Mouse (Mus musculus) intestine, postnatal 0 days (tissue): ENCODE results near the gene Ksr2. TPM values are rescaled to one million over a fixed set of nuclear protein-coding genes. Genes with fewer than 3 reads are reported as not detected.
A peak's percentile ranks its signal among the peaks of the same experiment; 100 is the strongest.

Source experiments
- ATAC-seq: fragments of 200-750 bp; cut with Nextera tagmentation; 2 replicates; pipeline ENCODE4 v1.8.0; 2017; ENCODE audit warnings: mild to moderate bottlenecking, moderate TSS enrichment, moderate library complexity
- H3K27ac ChIP-seq: fragments of 300-500 bp; sonication (generic); 2 replicates; pipeline ENCODE4 v1.5.1; 2014; ENCODE audit warnings: mild to moderate bottlenecking, low read depth, low read length, moderate library complexity
- H3K27me3 ChIP-seq: fragments of 300-500 bp; sonication (generic); replicated peaks from 2 replicates; pipeline ENCODE4 v1.6.1; 2014; ENCODE audit warnings: low read length, mixed read lengths; ENCODE audit not compliant: control insufficient read depth, insufficient read depth
- H3K36me3 ChIP-seq: fragments of 300-500 bp; sonication (generic); 2 replicates; pipeline ENCODE4 v1.6.1; 2014; ENCODE audit warnings: mild to moderate bottlenecking, moderate library complexity; ENCODE audit not compliant: control insufficient read depth, insufficient read depth
- H3K4me1 ChIP-seq: fragments of 300-500 bp; sonication (generic); replicated peaks from 2 replicates; pipeline ENCODE4 v1.6.1; 2014; ENCODE audit warnings: antibody characterized with exemption, low read length, mixed read lengths; ENCODE audit not compliant: control insufficient read depth, insufficient read depth
- H3K4me2 ChIP-seq: fragments of 300-500 bp; sonication (generic); replicated peaks from 2 replicates; pipeline ENCODE4 v1.6.1; 2014; ENCODE audit warnings: low read depth, mild to moderate bottlenecking, moderate library complexity
- H3K4me3 ChIP-seq: fragments of 300-500 bp; sonication (generic); 2 replicates; pipeline ENCODE4 v1.5.1; 2014; ENCODE audit warnings: low read depth, low read length
- H3K9ac ChIP-seq: fragments of 300-500 bp; sonication (generic); 2 replicates; pipeline ENCODE4 v1.6.1; 2014; ENCODE audit warnings: mild to moderate bottlenecking, low read depth, low read length
- H3K9me3 ChIP-seq: fragments of 300-500 bp; sonication (generic); 2 replicates; pipeline ENCODE4 v1.6.1; 2016; ENCODE audit warnings: mixed run types; ENCODE audit not compliant: control insufficient read depth
- CTCF ChIP-seq: sonication (generic); IDR thresholded peaks from 2 replicates; pipeline ENCODE4 v1.5.1; 2016; ENCODE audit warnings: low read depth, mild to moderate bottlenecking, control low read depth, antibody characterized with exemption, moderate library complexity
- WGBS: fragments of 180-500 bp; shearing (Covaris S2); extraction: QIAGEN DNeasy Blood & Tissue Kit; methylation state at CpG from one replicate; pipeline ENCODE4 v1.1.7; 2014; 5-methylcytosine and 5-hydroxymethylcytosine counted together
- polyA plus RNA-seq: library from polyadenylated mRNA; unstranded; fragments of >200 nt; fragmentation: Nextera tagmentation; extraction: Ambion mirVana; gene quantifications from 2 replicates; pipeline ENCODE4 v1.2.1, GENCODE M21; 2015

Ksr2 gene
- polyA plus RNA-seq, 1 experiment from 2014 or later, result 0.12 TPM

DNA sequence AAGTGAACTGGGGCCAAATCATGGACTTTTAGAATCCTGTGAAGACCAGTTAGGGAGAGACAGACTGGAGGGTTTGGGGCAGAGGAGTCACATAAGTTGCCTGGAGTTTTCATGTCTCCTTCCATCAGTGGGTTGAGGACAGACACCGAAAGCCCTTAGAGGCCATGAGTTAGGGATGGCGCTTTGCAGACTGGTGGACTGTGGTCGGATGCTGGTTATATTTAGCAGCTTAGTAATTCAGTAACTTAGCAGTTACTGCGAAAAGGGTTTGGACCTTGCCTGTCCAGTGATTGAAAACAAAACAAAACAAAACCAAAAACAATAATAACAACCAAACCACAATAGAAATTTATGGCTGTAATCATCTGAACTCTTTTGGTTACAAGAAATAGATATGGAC, 29.3 kb downstream of the Ksr2 start:
- H3K9ac ChIP-seq, result no peak overlapping the region
- no peak overlapping the region for H3K4me2 ChIP-seq
- no peak overlapping the region for H3K27ac ChIP-seq
- H3K4me1 ChIP-seq, result no peaks in the 10 kb centered on the region
- no peak for ATAC-seq
- no peaks in the 10 kb centered on the region for H3K27me3 ChIP-seq
- no peak overlapping the region for H3K4me3 ChIP-seq
- no peaks in the 10 kb centered on the region for H3K36me3 ChIP-seq
- no peak for TF ChIP-seq CTCF
- H3K9me3 ChIP-seq, result no peaks in the 10 kb centered on the region
- 89% methylated on average over 4 of the region's 4 CpGs for WGBS

DNA sequence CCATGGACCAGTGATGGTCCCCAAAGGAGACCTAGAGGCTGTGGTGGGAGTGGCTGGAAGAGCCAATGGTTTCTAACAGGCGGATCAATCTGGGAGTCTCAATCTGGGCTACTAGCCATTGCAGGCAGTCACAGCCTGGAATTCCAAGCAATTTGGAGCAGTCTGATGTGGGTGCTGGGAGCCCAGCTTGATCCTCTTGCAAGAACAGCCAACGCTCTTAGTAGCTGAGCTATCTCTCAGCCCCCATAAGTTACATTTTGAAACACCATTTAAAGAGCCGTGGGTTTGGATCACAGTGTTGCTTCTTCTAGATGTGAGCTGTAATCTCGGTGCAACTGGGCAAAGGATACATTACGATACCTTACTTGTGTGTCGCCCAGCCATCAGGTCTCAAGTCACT, 30.1 kb downstream of the Ksr2 start:
- WGBS, result 95% methylated on average over 6 of the region's 6 CpGs
- no peak overlapping the region for H3K4me3 ChIP-seq

DNA sequence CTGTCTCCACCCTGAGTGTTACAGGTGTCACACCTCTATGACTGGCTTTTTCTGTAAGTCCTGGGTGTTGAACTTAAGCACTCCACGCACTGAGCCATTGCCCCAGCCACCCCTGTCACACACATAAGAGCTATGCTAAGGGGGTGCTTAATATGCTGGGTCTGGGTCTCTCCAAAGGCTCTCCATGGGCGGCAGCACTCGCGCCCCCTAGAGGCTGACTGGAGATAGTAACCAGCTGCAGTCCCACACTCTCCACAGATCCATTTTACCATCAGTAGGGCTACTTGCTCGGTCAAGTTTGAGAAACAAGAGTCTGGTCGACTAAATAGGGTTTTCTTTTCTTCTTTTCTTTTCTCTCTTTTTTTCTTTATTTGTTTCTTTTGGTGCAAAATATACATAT, 33.9 kb downstream of the Ksr2 start:
- H3K4me1 ChIP-seq, result no peaks in the 10 kb centered on the region
- TF ChIP-seq CTCF, result peak; percentile 45
- no peaks in the 10 kb centered on the region for H3K36me3 ChIP-seq
- no peak overlapping the region for H3K9ac ChIP-seq
- 45% methylated on average over 6 of the region's 6 CpGs for WGBS
- no peaks in the 10 kb centered on the region for H3K9me3 ChIP-seq
- ATAC-seq, result no peak
- no peak overlapping the region for H3K4me2 ChIP-seq
- H3K27ac ChIP-seq, result no peak overlapping the region
- no peaks in the 10 kb centered on the region for H3K27me3 ChIP-seq
- no peak overlapping the region for H3K4me3 ChIP-seq

More for the DNA sequence above, 30.1 kb downstream of the Ksr2 start:
- no peaks in the 10 kb centered on the region for H3K27me3 ChIP-seq
- no peak overlapping the region for H3K4me2 ChIP-seq
- H3K36me3 ChIP-seq, result no peaks in the 10 kb centered on the region
- no peak overlapping the region for H3K27ac ChIP-seq
- no peak for ATAC-seq
- TF ChIP-seq CTCF, result no peak
- no peaks in the 10 kb centered on the region for H3K4me1 ChIP-seq
- no peaks in the 10 kb centered on the region for H3K9me3 ChIP-seq
- H3K9ac ChIP-seq, result no peak overlapping the region

DNA sequence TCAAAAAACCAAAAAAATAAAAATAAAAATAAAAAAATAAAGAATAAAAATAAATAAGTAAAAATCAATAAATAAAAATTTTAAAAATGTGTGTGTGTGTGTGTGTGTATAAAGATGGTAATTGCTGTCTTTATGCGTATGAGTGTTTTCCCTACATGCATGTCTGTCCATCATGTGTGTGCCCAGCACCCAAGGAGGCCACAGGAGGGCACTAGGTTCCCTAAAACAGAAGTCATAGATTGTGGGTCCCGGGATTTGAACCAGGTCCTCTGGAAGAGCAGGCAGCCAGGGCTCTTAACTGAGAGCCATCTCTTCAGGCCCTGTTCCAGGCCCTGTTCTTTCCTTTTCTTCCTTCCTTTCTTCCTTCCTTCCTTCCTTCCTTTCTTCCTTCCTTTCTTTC, 38.2 kb downstream of the Ksr2 start:
- no peak for ATAC-seq
- no peaks in the 10 kb centered on the region for H3K36me3 ChIP-seq
- no peak overlapping the region for H3K9ac ChIP-seq
- no peaks in the 10 kb centered on the region for H3K27me3 ChIP-seq
- TF ChIP-seq CTCF, result no peak
- H3K9me3 ChIP-seq, result no peaks in the 10 kb centered on the region
- no peak overlapping the region for H3K4me2 ChIP-seq
- no peak overlapping the region for H3K27ac ChIP-seq
- no peaks in the 10 kb centered on the region for H3K4me1 ChIP-seq
- 93% methylated on average over 2 of the region's 2 CpGs for WGBS
- H3K4me3 ChIP-seq, result no peak overlapping the region

DNA sequence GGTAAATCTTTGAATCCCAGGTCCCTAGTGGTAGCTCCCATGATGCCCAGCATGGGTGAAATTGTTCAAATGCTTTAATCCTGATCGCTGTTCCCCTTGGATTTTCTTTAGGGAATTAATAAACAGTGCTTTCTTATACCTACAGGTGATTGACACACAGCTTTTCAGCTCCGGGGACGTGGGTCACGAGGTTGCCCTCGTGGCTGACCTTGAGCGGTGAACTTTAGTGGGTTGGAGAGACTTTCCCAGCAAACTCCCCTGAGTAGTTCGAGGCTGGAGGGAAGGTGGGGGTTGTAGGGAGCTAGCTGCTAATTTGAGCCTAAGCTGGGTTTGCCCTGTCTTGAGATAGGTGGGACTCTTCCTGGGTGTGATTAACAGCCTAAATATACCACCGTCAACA, 41.7 kb downstream of the Ksr2 start:
- no peak overlapping the region for H3K4me2 ChIP-seq
- ATAC-seq, result no peak
- 82% methylated on average over 8 of the region's 8 CpGs for WGBS
- no peaks in the 10 kb centered on the region for H3K36me3 ChIP-seq
- H3K9ac ChIP-seq, result no peak overlapping the region
- no peak for TF ChIP-seq CTCF
- no peak overlapping the region for H3K4me3 ChIP-seq
- no peaks in the 10 kb centered on the region for H3K4me1 ChIP-seq
- no peaks in the 10 kb centered on the region for H3K27me3 ChIP-seq
- no peak overlapping the region for H3K27ac ChIP-seq
- no peaks in the 10 kb centered on the region for H3K9me3 ChIP-seq

DNA sequence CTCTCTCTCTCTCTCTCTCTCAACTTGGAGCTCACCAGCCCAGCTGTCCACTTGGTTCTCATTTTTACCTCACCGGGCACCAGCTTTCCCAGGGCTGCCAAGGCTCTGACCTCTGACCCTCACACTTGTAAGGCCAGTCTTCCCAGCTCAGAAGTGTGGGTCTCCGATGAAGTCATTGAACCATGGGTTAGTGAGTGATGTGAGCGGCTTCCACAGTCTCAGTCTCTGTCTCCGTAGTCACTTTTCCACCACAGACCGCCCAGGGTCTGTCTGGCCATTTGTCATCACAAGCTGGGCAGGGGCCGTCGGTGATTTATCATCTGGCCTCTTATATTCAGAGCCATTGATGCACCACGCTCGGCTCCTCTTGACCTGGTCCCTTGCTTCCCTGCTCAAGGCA, 43.3 kb downstream of the Ksr2 start:
- Histone ChIP-seq H3K36me3 (no peaks in the 10 kb centered on the region), H3K4me1 (no peaks in the 10 kb centered on the region), H3K27ac (no peak overlapping the region), H3K27me3 (no peaks in the 10 kb centered on the region), H3K9me3 (no peaks in the 10 kb centered on the region), H3K9ac (no peak overlapping the region), H3K4me2 (no peak overlapping the region), H3K4me3 (no peak overlapping the region)
- no peak for ATAC-seq
- 71% methylated on average over 9 of the region's 9 CpGs for WGBS
- TF ChIP-seq CTCF, result no peak

DNA sequence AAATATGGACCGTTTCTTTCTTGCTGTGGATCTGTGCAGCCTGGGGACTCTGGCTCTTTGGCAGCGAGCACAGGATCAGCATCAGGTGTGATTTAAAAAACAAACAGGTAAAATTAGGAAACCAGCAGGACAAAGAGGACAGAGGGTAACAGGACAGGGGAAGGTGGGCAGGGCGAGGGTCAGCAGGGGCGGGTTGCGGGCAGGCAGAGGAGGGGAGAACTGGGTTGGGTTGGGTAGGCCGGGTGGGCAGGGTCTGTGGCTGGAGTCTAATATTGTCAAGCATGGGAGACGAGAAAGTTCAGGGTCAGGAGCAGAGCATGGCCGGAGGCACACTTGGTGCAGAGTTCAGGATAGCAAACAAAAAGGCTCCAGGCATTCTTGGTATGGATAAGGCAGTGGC, 43.8 kb downstream of the Ksr2 start:
- H3K4me2 ChIP-seq, result no peak overlapping the region
- WGBS, result 62% methylated on average over 8 of the region's 8 CpGs
- no peaks in the 10 kb centered on the region for H3K9me3 ChIP-seq
- no peak for ATAC-seq
- no peak overlapping the region for H3K4me3 ChIP-seq
- no peaks in the 10 kb centered on the region for H3K36me3 ChIP-seq
- H3K4me1 ChIP-seq, result no peaks in the 10 kb centered on the region
- no peak for TF ChIP-seq CTCF
- H3K27ac ChIP-seq, result no peak overlapping the region
- H3K9ac ChIP-seq, result no peak overlapping the region
- H3K27me3 ChIP-seq, result no peaks in the 10 kb centered on the region
